Mouse (Mus musculus): Measurements from ENCODE around the gene Csmd2. TPM values are rescaled to one million over a fixed set of nuclear protein-coding genes. Genes with fewer than 3 reads are reported as not detected.

Gene Csmd2
- polyA plus RNA-seq, 1 experiment from 2014 or later: 0.03 TPM

DNA sequence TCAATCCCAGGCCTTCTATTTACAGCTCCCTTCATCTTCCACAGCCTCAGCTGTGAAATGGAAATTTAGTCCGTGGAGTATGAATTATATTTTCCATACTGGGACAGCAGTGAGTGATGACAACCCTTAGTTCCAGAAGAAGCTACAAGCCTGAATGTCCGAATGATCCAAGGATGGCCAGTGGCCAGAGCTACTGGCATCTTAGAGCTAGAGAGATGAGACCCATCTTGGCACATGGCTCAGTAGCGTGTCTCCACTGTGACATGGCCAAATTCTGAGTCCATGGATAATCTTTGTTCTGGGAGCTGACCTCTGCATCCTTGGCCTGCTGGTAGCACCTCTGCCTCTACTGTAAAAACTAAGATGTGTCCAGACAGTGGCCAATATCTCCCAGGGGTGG lies 96.8 kb downstream of the Csmd2 start:
- H3K27ac ChIP-seq (ENCODE audit: low read depth, low read length): no peak overlapping the region
- ATAC-seq (replicated peaks; ENCODE audit: low FRiP score) (no peak), DNase-seq (ENCODE audit: low spot score) (no peak)
- no peaks in the 10 kb centered on the region; the same call in 1 of the 2 replicates for H3K9me3 ChIP-seq (ENCODE audit: control insufficient read depth, low read length)
- WGBS: 76% methylated on average over 3 of the region's 3 CpGs
- no peaks in the 10 kb centered on the region for H3K4me1 ChIP-seq (replicated peaks; ENCODE audit: control insufficient read depth, insufficient read depth, low read length)
- no peak overlapping the region for H3K4me3 ChIP-seq (ENCODE audit: low read depth, low read length)
- H3K9ac ChIP-seq (ENCODE audit: low read depth, low read length): no peak overlapping the region
- no peaks in the 10 kb centered on the region for H3K36me3 ChIP-seq (ENCODE audit: control insufficient read depth, insufficient read depth, low read length)
- no peak overlapping the region for H3K4me2 ChIP-seq
- H3K27me3 ChIP-seq (replicated peaks; ENCODE audit: control insufficient read depth, insufficient read depth, low read length): no peaks in the 10 kb centered on the region

DNA sequence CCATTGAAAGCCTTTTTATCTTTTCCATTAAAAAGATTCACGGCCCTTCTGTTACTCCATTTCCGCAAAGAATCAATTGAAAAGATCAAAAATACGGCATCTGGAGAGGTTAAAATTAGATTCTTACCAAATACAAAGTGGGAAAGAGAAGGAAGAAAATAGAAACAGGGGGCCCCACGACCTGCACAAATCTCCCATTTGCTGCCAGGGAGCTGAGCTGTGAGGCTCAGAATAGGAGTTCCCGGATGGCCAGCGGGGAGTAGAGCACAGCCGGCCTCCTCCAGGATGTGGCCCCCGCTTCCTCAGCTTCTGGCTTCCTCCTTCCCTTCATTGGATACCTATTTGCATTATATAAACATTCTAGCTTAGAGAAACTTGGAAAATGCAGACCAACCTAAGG lies 97.4 kb downstream of the Csmd2 start:
- H3K9ac ChIP-seq (ENCODE audit: low read depth, low read length): no peak overlapping the region
- H3K4me1 ChIP-seq (replicated peaks; ENCODE audit: control insufficient read depth, insufficient read depth, low read length): no peaks in the 10 kb centered on the region
- H3K9me3 ChIP-seq (ENCODE audit: control insufficient read depth, low read length): no peaks in the 10 kb centered on the region
- H3K27me3 ChIP-seq (replicated peaks; ENCODE audit: control insufficient read depth, insufficient read depth, low read length): no peaks in the 10 kb centered on the region
- no peak overlapping the region for H3K4me2 ChIP-seq
- H3K4me3 ChIP-seq (ENCODE audit: low read depth, low read length): no peak overlapping the region
- no peak overlapping the region for H3K27ac ChIP-seq (ENCODE audit: low read depth, low read length)
- 73% methylated on average over 8 of the region's 8 CpGs for WGBS
- H3K36me3 ChIP-seq (ENCODE audit: control insufficient read depth, insufficient read depth, low read length): no peaks in the 10 kb centered on the region
- ATAC-seq (replicated peaks; ENCODE audit: low FRiP score) (no peak), DNase-seq (ENCODE audit: low spot score) (no peak)

DNA sequence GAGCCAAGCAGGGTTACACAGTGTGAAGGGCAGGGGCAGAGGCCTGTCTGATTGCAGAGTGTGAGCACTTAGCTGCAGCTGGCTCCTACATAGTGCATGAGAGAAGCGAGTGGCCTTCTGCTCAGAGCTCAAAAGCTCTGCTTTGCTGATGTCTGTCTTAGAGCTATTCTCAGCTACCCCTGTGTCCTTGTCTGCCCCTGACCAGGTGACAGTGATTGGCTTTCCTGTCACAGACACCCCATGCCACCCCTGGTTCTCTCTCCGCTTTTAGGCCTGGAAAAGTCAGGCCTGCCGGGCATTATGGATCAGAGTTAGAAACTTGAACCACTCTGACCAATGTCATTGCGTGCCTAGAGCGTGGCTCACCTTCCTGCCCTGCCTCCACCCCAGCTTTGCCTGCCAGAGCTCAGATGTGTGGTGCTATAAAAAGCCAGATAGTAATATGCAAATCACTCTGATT lies 99.5 kb downstream of the Csmd2 start:
- Histone ChIP-seq H3K4me1 (replicated peaks; ENCODE audit: control insufficient read depth, insufficient read depth, low read length) (no peaks in the 10 kb centered on the region), H3K4me3 (ENCODE audit: low read depth, low read length) (no peak overlapping the region), H3K27ac (ENCODE audit: low read depth, low read length) (no peak overlapping the region), H3K36me3 (ENCODE audit: control insufficient read depth, insufficient read depth, low read length) (no peaks in the 10 kb centered on the region), H3K9ac (ENCODE audit: low read depth, low read length) (no peak overlapping the region), H3K4me2 (no peak overlapping the region), H3K27me3 (replicated peaks; ENCODE audit: control insufficient read depth, insufficient read depth, low read length) (no peaks in the 10 kb centered on the region), H3K9me3 (ENCODE audit: control insufficient read depth, low read length) (no peaks in the 10 kb centered on the region)
- 80% methylated on average over 5 of the region's 5 CpGs for WGBS
- no peak for ATAC-seq (replicated peaks; ENCODE audit: low FRiP score)
- DNase-seq (ENCODE audit: low spot score): no peak

DNA sequence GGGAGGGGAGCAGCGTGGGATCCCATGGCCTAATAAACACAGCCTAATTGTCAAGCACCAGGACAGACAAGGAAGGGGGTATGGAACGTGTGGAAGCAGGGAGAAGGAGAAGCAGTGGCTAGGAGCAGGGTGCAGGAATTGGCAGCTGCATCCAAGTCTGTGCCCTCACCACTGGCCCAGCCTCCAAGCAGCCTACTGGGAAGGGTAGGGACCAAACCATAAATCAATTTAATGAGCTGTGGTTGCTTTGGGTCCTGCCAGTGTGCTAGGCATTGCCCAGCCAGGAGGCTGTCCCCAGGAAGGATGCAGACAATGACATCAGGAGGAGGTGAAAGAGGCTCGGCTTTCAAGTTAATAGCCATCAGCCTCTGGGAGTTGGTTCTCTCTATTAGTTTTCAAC lies 100.0 kb downstream of the Csmd2 start:
- H3K27ac ChIP-seq (ENCODE audit: low read depth, low read length): no peak overlapping the region

DNA sequence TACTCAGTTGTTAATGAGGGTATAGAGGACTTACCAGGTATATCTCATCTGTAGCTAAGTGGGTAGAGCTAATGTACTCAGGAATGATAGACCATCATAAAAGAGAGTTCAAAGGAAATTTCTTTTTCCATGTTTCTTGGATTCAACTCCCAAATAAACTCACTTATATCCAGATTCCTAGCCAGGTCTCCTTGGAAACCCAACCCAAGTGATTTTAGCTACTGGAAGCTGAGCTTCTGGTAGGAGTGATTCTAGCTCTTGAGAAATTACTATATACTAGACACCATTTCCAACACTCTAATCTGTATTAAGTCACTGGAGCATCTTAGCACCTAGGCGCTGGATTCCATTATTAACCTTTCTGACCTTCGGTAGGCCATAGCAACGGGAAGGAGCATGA lies 100.6 kb downstream of the Csmd2 start:
- DNase-seq (ENCODE audit: low spot score) (no peak), ATAC-seq (replicated peaks; ENCODE audit: low FRiP score) (no peak)
- Histone ChIP-seq H3K27me3 (replicated peaks; ENCODE audit: control insufficient read depth, insufficient read depth, low read length) (no peaks in the 10 kb centered on the region), H3K9ac (ENCODE audit: low read depth, low read length) (no peak overlapping the region), H3K36me3 (ENCODE audit: control insufficient read depth, insufficient read depth, low read length) (no peaks in the 10 kb centered on the region), H3K4me2 (no peak overlapping the region), H3K27ac (ENCODE audit: low read depth, low read length) (no peak overlapping the region), H3K9me3 (ENCODE audit: control insufficient read depth, low read length) (no peaks in the 10 kb centered on the region), H3K4me1 (replicated peaks; ENCODE audit: control insufficient read depth, insufficient read depth, low read length) (no peaks in the 10 kb centered on the region), H3K4me3 (ENCODE audit: low read depth, low read length) (no peak overlapping the region)
- 76% methylated on average over 3 of the region's 3 CpGs for WGBS

More for the DNA sequence above, 100.0 kb downstream of the Csmd2 start:
- Histone ChIP-seq H3K4me2 (no peak overlapping the region), H3K4me3 (ENCODE audit: low read depth, low read length) (no peak overlapping the region), H3K9me3 (ENCODE audit: control insufficient read depth, low read length) (no peaks in the 10 kb centered on the region), H3K4me1 (replicated peaks; ENCODE audit: control insufficient read depth, insufficient read depth, low read length) (no peaks in the 10 kb centered on the region), H3K9ac (ENCODE audit: low read depth, low read length) (no peak overlapping the region), H3K36me3 (ENCODE audit: control insufficient read depth, insufficient read depth, low read length) (no peaks in the 10 kb centered on the region), H3K27me3 (replicated peaks; ENCODE audit: control insufficient read depth, insufficient read depth, low read length) (no peaks in the 10 kb centered on the region)
- WGBS: 65% methylated on average over 3 of the region's 3 CpGs
- DNase-seq (ENCODE audit: low spot score): no peak
- ATAC-seq (replicated peaks; ENCODE audit: low FRiP score): no peak

DNA sequence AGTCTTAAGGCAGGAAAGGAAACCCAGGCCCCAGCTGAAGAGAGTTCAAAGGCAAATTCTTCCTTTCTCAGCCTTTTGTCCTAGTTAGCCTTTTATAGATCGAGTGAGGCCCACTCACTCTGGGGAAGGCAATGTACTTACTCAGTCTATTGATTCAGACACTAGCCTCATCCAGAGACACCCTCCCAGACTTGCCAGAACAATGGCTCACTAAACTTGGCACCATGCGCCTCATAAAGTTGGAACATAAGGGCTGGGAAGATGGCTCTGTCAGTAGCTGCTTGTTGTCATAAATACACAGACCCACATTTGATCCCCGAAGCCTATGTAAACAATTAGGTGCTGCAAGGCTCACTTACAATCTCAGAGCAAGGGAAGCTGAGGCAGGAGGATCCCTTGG lies 104.3 kb downstream of the Csmd2 start:
- ATAC-seq (replicated peaks; ENCODE audit: low FRiP score): no peak
- Histone ChIP-seq H3K4me1 (replicated peaks; ENCODE audit: control insufficient read depth, insufficient read depth, low read length) (no peaks in the 10 kb centered on the region), H3K27ac (ENCODE audit: low read depth, low read length) (no peak overlapping the region), H3K4me3 (ENCODE audit: low read depth, low read length) (no peak overlapping the region), H3K9me3 (ENCODE audit: control insufficient read depth, low read length) (no peaks in the 10 kb centered on the region), H3K9ac (ENCODE audit: low read depth, low read length) (no peak overlapping the region), H3K4me2 (no peak overlapping the region), H3K27me3 (replicated peaks; ENCODE audit: control insufficient read depth, insufficient read depth, low read length) (no peaks in the 10 kb centered on the region), H3K36me3 (ENCODE audit: control insufficient read depth, insufficient read depth, low read length) (no peaks in the 10 kb centered on the region)
- DNase-seq (ENCODE audit: low spot score): no peak
- WGBS: 83% methylated on average over 3 of the region's 3 CpGs

DNA sequence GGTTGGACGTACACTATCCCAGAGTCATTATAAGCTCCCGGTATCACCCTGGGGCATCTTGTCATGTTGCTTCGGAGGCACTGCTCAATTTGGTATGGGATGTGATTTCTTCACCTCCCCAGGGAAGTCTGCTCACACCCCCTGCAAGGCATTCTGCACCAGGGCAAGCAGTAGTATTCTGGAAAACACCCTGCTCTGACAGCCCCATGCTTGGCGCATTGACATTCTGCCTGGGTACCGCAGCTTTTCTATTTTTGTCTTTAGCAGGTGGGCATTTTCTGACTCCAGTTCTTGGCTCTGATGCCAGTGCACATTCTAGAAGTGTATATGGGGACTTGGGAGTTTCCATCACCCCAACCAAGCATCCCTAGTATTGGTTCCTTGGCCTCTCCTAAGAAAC lies 111.9 kb downstream of the Csmd2 start:
- ATAC-seq (replicated peaks; ENCODE audit: low FRiP score) (no peak), DNase-seq (ENCODE audit: low spot score) (no peak)
- Histone ChIP-seq H3K27me3 (replicated peaks; ENCODE audit: control insufficient read depth, insufficient read depth, low read length) (no peaks in the 10 kb centered on the region), H3K27ac (ENCODE audit: low read depth, low read length) (no peak overlapping the region), H3K36me3 (ENCODE audit: control insufficient read depth, insufficient read depth, low read length) (no peaks in the 10 kb centered on the region), H3K4me2 (no peak overlapping the region), H3K4me3 (ENCODE audit: low read depth, low read length) (no peak overlapping the region), H3K9ac (ENCODE audit: low read depth, low read length) (no peak overlapping the region), H3K4me1 (replicated peaks; ENCODE audit: control insufficient read depth, insufficient read depth, low read length) (no peaks in the 10 kb centered on the region), H3K9me3 (ENCODE audit: control insufficient read depth, low read length) (no peaks in the 10 kb centered on the region)
- 94% methylated on average over 5 of the region's 5 CpGs for WGBS

DNA sequence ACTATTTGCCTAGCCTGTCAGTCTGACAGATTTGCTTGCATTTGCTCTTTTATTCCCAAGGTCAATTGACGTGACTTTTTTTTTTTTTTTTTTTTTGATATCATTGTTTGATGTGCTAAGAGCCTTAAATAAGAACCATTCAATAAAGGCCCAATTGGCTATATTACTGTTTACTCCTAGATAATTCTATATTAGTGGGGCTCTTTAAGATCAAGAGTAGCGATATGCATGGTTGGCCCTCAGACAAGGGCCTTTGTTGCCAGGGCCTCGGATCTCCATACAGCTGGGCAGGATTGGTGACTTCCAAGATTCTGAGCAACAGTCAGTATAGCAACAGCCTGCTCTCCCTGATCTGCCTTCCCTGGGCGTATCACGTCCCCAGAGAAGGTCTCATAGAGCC lies 112.9 kb downstream of the Csmd2 start:
- H3K27me3 ChIP-seq (replicated peaks; ENCODE audit: control insufficient read depth, insufficient read depth, low read length): no peaks in the 10 kb centered on the region
- DNase-seq (ENCODE audit: low spot score): no peak
- no peak for ATAC-seq (replicated peaks; ENCODE audit: low FRiP score)
- H3K4me1 ChIP-seq (replicated peaks; ENCODE audit: control insufficient read depth, insufficient read depth, low read length): no peaks in the 10 kb centered on the region
- H3K9me3 ChIP-seq (ENCODE audit: control insufficient read depth, low read length): no peaks in the 10 kb centered on the region
- no peak overlapping the region for H3K9ac ChIP-seq (ENCODE audit: low read depth, low read length)
- H3K36me3 ChIP-seq (ENCODE audit: control insufficient read depth, insufficient read depth, low read length): no peaks in the 10 kb centered on the region
- WGBS: 78% methylated on average over 5 of the region's 5 CpGs
- no peak overlapping the region for H3K4me3 ChIP-seq (ENCODE audit: low read depth, low read length)
- H3K27ac ChIP-seq (ENCODE audit: low read depth, low read length): no peak overlapping the region
- no peak overlapping the region for H3K4me2 ChIP-seq

DNA sequence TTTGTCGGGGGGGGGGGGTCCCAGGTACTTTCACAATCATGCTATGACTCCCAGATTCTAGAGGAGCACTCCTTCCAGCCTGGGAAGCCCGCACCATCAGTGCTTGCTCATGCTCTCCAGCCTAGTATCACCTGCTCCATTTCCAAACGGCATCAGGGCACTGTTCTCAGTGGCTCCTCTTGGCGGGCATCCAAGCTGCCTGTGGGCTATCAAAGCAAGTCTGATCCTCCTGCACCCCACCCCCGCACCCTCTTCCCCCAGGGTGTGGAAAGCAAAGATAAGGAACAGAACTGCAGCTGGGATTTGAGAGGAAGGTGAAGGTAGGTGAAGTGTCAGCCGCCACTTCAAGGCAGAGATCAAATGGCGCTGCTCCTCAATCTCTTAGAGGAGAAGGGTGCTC lies 128.7 kb downstream of the Csmd2 start:
- no peak overlapping the region for H3K27ac ChIP-seq (ENCODE audit: low read depth, low read length)
- no peak for ATAC-seq (replicated peaks; ENCODE audit: low FRiP score)
- H3K9me3 ChIP-seq (ENCODE audit: control insufficient read depth, low read length): no peaks in the 10 kb centered on the region
- H3K4me3 ChIP-seq (ENCODE audit: low read depth, low read length): no peak overlapping the region
- no peak for DNase-seq (ENCODE audit: low spot score)
- H3K4me1 ChIP-seq (replicated peaks; ENCODE audit: control insufficient read depth, insufficient read depth, low read length): no peaks in the 10 kb centered on the region
- H3K9ac ChIP-seq (ENCODE audit: low read depth, low read length): no peak overlapping the region
- 43% methylated on average over 7 of the region's 7 CpGs for WGBS
- no peaks in the 10 kb centered on the region for H3K36me3 ChIP-seq (ENCODE audit: control insufficient read depth, insufficient read depth, low read length)
- H3K4me2 ChIP-seq: no peak overlapping the region
- H3K27me3 ChIP-seq (replicated peaks; ENCODE audit: control insufficient read depth, insufficient read depth, low read length): no peaks in the 10 kb centered on the region

Data from liver, embryonic 11.5 days (tissue).